Mouse (Mus musculus) small intestine, adult 2 months (tissue): Measurements from ENCODE around the gene Odf4.

Experiments
- CTCF ChIP-seq: fragments of 200-500 bp; IDR thresholded peaks from 2 replicates; pipeline ENCODE4 v1.5.1; 2012; ENCODE audit warnings: low read depth, mild to moderate bottlenecking, control low read depth, inconsistent platforms, low read length, moderate library complexity, mixed read lengths; ENCODE audit not compliant: insufficient replicate concordance, insufficient read length; ENCODE audit errors: extremely low read depth
- POLR2A ChIP-seq: fragments of 200-500 bp; IDR thresholded peaks from 2 replicates; pipeline ENCODE4 v1.6.1; 2012; ENCODE audit warnings: low read depth, mild to moderate bottlenecking, control low read depth, inconsistent platforms, low read length, moderate library complexity

DNA sequence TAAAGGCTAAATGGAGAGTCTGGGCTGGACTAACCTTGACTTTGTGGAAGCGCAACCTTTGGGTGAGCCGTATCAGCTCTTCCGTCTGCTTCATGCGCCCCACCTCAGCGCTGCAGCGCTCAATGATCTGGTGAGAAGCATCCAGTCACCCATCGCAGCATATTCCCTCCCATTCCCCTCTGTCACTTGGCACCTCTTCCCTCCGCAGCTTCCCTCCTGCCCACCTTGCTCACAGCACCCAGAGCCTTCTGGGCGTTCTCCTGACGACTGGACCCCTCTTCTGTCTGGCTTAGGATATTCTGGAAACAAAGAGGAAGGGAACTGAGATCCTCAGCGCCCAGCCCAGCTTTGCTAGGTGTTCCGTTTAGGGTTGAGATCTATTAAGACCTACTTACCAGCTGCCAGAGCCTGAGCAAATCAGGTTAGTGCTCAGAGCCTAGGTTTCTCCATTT is 20.7 kb upstream of the Odf4 start:
- no peak for TF ChIP-seq CTCF
- no peak for TF ChIP-seq POLR2A
